Mouse (Mus musculus) hindbrain, embryonic 14.5 days (tissue): ENCODE data around the gene Arhgap42. TPM values are rescaled to one million over a fixed set of nuclear protein-coding genes. Genes with fewer than 3 reads are reported as not detected.
A peak's percentile ranks its signal among the peaks of the same experiment; 100 is the strongest.

ENCODE experiments used
- ATAC-seq: fragments of 200-750 bp; cut with Nextera tagmentation; 2 replicates; pipeline ENCODE4 v1.8.0; 2017; ENCODE audit warnings: moderate number of reproducible peaks, mild to moderate bottlenecking, moderate TSS enrichment, moderate library complexity; ENCODE audit not compliant: low FRiP score
- DNase-seq: peaks from one replicate; pipeline ENCODE4 v3.0.0-alpha.2; 2015; ENCODE audit warnings: low spot score
- H3K27ac ChIP-seq: fragments of 300-500 bp; sonication (generic); 2 replicates; pipeline ENCODE4 v1.5.1; 2014; ENCODE audit warnings: mild to moderate bottlenecking, moderate library complexity
- H3K27me3 ChIP-seq: fragments of 300-500 bp; sonication (generic); 2 replicates; pipeline ENCODE4 v1.6.1; 2014; ENCODE audit warnings: mild to moderate bottlenecking, low read length, mixed read lengths; ENCODE audit not compliant: control insufficient read depth, insufficient read depth
- H3K36me3 ChIP-seq: fragments of 300-500 bp; sonication (generic); replicated peaks from 2 replicates; pipeline ENCODE4 v1.6.1; 2014; ENCODE audit not compliant: control insufficient read depth, insufficient read depth
- H3K4me1 ChIP-seq: fragments of 300-500 bp; sonication (generic); replicated peaks from 2 replicates; pipeline ENCODE4 v1.6.1; 2014; ENCODE audit warnings: antibody characterized with exemption, low read length, mixed read lengths; ENCODE audit not compliant: control insufficient read depth, insufficient read depth
- H3K4me2 ChIP-seq: fragments of 300-500 bp; sonication (generic); replicated peaks from 2 replicates; pipeline ENCODE4 v1.6.1; 2014; ENCODE audit warnings: mild to moderate bottlenecking, moderate library complexity
- H3K4me3 ChIP-seq: fragments of 300-500 bp; sonication (generic); replicated peaks from 2 replicates; pipeline ENCODE4 v1.5.1; 2014; ENCODE audit warnings: mild to moderate bottlenecking, low read length
- H3K9ac ChIP-seq: fragments of 300-500 bp; sonication (generic); 2 replicates; pipeline ENCODE4 v1.6.1; 2014
- H3K9me3 ChIP-seq: fragments of 300-500 bp; sonication (generic); 2 replicates; pipeline ENCODE4 v1.6.1; 2016; ENCODE audit warnings: low read length; ENCODE audit not compliant: control insufficient read depth
- WGBS: fragments of 180-500 bp; shearing (Covaris S2); extraction: QIAGEN DNeasy Blood & Tissue Kit; methylation state at CpG from one replicate; pipeline ENCODE4 v1.1.7; 2014; 5-methylcytosine and 5-hydroxymethylcytosine counted together
- polyA plus RNA-seq: library from polyadenylated mRNA; unstranded; fragments of >200 nt; fragmentation: Nextera tagmentation; extraction: Ambion mirVana; gene quantifications from 2 replicates; pipeline ENCODE4 v1.2.1, GENCODE M21; 2014

The Arhgap42 gene
- polyA plus RNA-seq, result 18.8 and 20.2 TPM in 2 replicates

- Histone ChIP-seq H3K4me1 (0 out of 2 replicates have a peak, but pooled peaks cover 11% of the 10 kb centered on the region), H3K36me3 (no peaks in the 10 kb centered on the region), H3K9ac (peak within 1 kb of the TSS; percentile 91), H3K4me3 (peak within 1 kb of the TSS; percentile 90), H3K4me2 (peak within 1 kb of the TSS; percentile 76), H3K27me3 (no peaks in the 10 kb centered on the region), H3K27ac (peak within 1 kb of the TSS; percentile 74), H3K9me3 (no peaks in the 10 kb centered on the region)
- DNase-seq, result peak; percentile 73
- under 1% methylated on average over 68 of the region's 78 CpGs for WGBS
- peak; percentile 91 for ATAC-seq
These were observed at the start of gene Arhgap42 for GRCm38 (mm10) chr9:9238438-9239391. TSS of gene Arhgap42 (minus strand) at chr9:9239101.

- H3K36me3 ChIP-seq, result no peaks in the 10 kb centered on the region
- H3K9ac ChIP-seq, result no peak overlapping the region
- H3K4me2 ChIP-seq, result no peak overlapping the region
- H3K27me3 ChIP-seq, result no peaks in the 10 kb centered on the region
- no peak for DNase-seq
- ATAC-seq, result no peak
- H3K4me1 ChIP-seq, result no peaks in the 10 kb centered on the region
- H3K4me3 ChIP-seq, result no peak overlapping the region
- H3K27ac ChIP-seq, result no peak overlapping the region
- 91% methylated on average over 2 of the region's 2 CpGs for WGBS
- H3K9me3 ChIP-seq, result no peaks in the 10 kb centered on the region
These were observed 49.2 kb upstream of the Arhgap42 start for GRCm38 (mm10) chr9:9288140-9288539.

- H3K27ac ChIP-seq, result no peak overlapping the region
- no peaks in the 10 kb centered on the region for H3K27me3 ChIP-seq
- DNase-seq (peak; percentile 29), ATAC-seq (peak; percentile 37; the same call in 1 of the 2 replicates)
- H3K4me2 ChIP-seq, result no peak overlapping the region
- no peaks in the 10 kb centered on the region for H3K4me1 ChIP-seq
- no peaks in the 10 kb centered on the region for H3K36me3 ChIP-seq
- no peak overlapping the region for H3K4me3 ChIP-seq
- no peak overlapping the region for H3K9ac ChIP-seq
- no peaks in the 10 kb centered on the region for H3K9me3 ChIP-seq
- 3% methylated on average over 2 of the region's 2 CpGs for WGBS
These were observed 30.4 kb upstream of the Arhgap42 start for GRCm38 (mm10) chr9:9269305-9269704.

- H3K4me2 ChIP-seq, result no peak overlapping the region
- H3K4me3 ChIP-seq, result no peak overlapping the region
- H3K27me3 ChIP-seq, result no peaks in the 10 kb centered on the region
- no peaks in the 10 kb centered on the region for H3K4me1 ChIP-seq
- no peaks in the 10 kb centered on the region for H3K9me3 ChIP-seq
- DNase-seq (no peak), ATAC-seq (no peak)
- H3K36me3 ChIP-seq, result no peaks in the 10 kb centered on the region
- no peak overlapping the region for H3K9ac ChIP-seq
- no peak overlapping the region for H3K27ac ChIP-seq
- WGBS, result 84% methylated on average over 6 of the region's 6 CpGs
These were observed 29.0 kb upstream of the Arhgap42 start for GRCm38 (mm10) chr9:9267606-9268601.

DNA sequence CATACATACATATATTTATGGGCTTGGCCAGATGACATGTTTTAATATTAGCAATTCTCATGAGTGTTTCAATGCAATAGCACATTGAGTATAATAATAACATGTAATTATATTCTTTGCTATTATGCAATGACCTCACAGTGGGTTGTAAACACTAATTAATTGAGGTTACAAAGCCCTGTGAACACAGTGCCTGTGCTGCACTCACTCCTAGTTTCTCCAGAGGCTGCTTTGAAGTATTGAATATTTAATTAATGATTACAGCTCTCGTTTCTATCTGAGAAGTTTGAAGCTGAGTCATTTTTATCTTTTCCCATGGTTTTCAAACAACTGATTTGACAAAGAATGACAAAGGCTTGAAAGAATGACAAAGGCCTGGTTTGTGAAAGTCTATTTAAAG lies 24.6 kb upstream of the Arhgap42 start:
- Histone ChIP-seq H3K9me3 (no peaks in the 10 kb centered on the region), H3K36me3 (no peaks in the 10 kb centered on the region), H3K27ac (no peak overlapping the region), H3K27me3 (no peaks in the 10 kb centered on the region), H3K4me3 (no peak overlapping the region), H3K9ac (no peak overlapping the region), H3K4me2 (no peak overlapping the region), H3K4me1 (no peaks in the 10 kb centered on the region)
- 24% methylated on average over 1 of the region's 1 CpGs for WGBS
- peak; percentile 68; the same call in 1 of the 2 replicates for ATAC-seq
- DNase-seq, result peak; percentile 27

- no peaks in the 10 kb centered on the region for H3K9me3 ChIP-seq
- H3K9ac ChIP-seq, result no peak overlapping the region
- H3K27me3 ChIP-seq, result no peaks in the 10 kb centered on the region
- no peak overlapping the region for H3K4me3 ChIP-seq
- 86% methylated on average over 2 of the region's 2 CpGs for WGBS
- DNase-seq (no peak), ATAC-seq (no peak)
- H3K4me1 ChIP-seq, result no peaks in the 10 kb centered on the region
- H3K36me3 ChIP-seq, result no peaks in the 10 kb centered on the region
- no peak overlapping the region for H3K4me2 ChIP-seq
- no peak overlapping the region for H3K27ac ChIP-seq
These were observed 23.6 kb upstream of the Arhgap42 start for GRCm38 (mm10) chr9:9262479-9262878.

- ATAC-seq, result no peak
- H3K4me3 ChIP-seq, result no peak overlapping the region
- DNase-seq, result no peak
- no peak overlapping the region for H3K9ac ChIP-seq
- no peak overlapping the region for H3K27ac ChIP-seq
- no peaks in the 10 kb centered on the region for H3K4me1 ChIP-seq
- no peaks in the 10 kb centered on the region for H3K36me3 ChIP-seq
- no peak overlapping the region for H3K4me2 ChIP-seq
- 97% methylated on average over 1 of the region's 1 CpGs for WGBS
- H3K9me3 ChIP-seq, result no peaks in the 10 kb centered on the region
- H3K27me3 ChIP-seq, result no peaks in the 10 kb centered on the region
These were observed 15.9 kb upstream of the Arhgap42 start for GRCm38 (mm10) chr9:9254764-9255163.

DNA sequence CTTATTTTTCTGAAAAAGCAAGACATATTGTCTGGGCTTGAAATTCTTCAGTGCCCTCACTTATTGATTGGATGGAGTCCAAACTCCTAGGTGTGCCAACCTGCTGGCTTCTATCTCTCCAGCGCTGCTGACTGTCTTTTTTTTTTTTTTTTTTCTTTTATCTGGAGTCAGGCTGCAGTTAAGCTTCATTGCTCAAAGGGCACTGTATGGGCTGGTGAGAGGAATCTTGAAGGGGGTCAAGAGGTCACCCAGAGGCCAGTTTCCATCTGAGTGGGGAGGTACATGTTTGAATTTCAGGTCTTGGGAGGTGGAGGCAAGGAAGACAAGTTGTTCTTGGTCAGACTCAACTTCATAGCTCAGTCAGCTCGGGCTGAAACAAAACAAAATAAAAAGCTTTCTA lies 9.6 kb upstream of the Arhgap42 start:
- Histone ChIP-seq H3K9me3 (no peaks in the 10 kb centered on the region), H3K27ac (no peak overlapping the region), H3K9ac (no peak overlapping the region), H3K4me1 (no peaks in the 10 kb centered on the region), H3K4me2 (no peak overlapping the region), H3K27me3 (no peaks in the 10 kb centered on the region), H3K36me3 (no peaks in the 10 kb centered on the region), H3K4me3 (no peak overlapping the region)
- WGBS, result 49% methylated on average over 2 of the region's 2 CpGs
- ATAC-seq, result no peak
- DNase-seq, result no peak

- Histone ChIP-seq H3K4me2 (no peak overlapping the region), H3K36me3 (no peaks in the 10 kb centered on the region), H3K27me3 (no peaks in the 10 kb centered on the region), H3K9me3 (no peaks in the 10 kb centered on the region), H3K9ac (no peak overlapping the region), H3K27ac (no peak overlapping the region), H3K4me3 (no peak overlapping the region), H3K4me1 (no peaks in the 10 kb centered on the region)
- ATAC-seq (no peak), DNase-seq (no peak)
These were observed 7.1 kb upstream of the Arhgap42 start for GRCm38 (mm10) chr9:9245994-9246393.
